Mouse (Mus musculus) G1E-ER4 (cell line): ENCODE measurements around the gene Dusp16. TPM values are rescaled to one million over a fixed set of nuclear protein-coding genes. Genes with fewer than 3 reads are reported as not detected.
A peak's percentile ranks its signal among the peaks of the same experiment; 100 is the strongest.

Experiments
- GATA1 ChIP-seq: IDR thresholded peaks from one replicate; pipeline ENCODE4 v1.8.0; 2012; ENCODE audit warnings: low read length, inconsistent platforms
- polyA plus RNA-seq: library from polyadenylated mRNA; stranded (reverse); fragments of >175 nt; gene quantifications from 2 replicates; pipeline ENCODE4 v1.2.3, GENCODE M21; 2012

Gene Dusp16
- polyA plus RNA-seq, 1 experiment: 3.1 TPM

GRCm38 (mm10) chr6:134723833-134724553 lies 68.4 kb downstream of the Dusp16 start:
- no peak for TF ChIP-seq GATA1

GRCm38 (mm10) chr6:134723326-134723725 lies 69.1 kb downstream of the Dusp16 start:
- TF ChIP-seq GATA1: no peak

DNA sequence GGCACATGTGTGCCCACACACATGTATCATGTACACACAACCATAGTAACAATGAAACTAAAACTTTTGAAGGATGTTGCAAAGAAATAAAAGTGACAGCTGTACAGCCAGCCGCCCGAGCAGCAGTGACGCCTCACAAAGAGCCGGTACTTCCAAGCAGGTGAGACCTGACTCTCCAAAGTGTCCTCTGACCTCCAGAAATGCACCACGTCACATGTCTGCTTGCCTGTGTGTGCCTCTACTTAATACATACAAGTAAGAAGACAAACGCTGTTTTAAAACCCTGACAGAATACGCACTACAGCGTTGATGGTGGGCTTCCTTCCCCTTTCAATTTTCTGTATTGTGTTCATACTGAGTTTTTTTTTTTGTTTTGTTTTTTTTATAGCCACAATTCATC lies 69.5 kb downstream of the Dusp16 start:
- TF ChIP-seq GATA1: no peak

DNA sequence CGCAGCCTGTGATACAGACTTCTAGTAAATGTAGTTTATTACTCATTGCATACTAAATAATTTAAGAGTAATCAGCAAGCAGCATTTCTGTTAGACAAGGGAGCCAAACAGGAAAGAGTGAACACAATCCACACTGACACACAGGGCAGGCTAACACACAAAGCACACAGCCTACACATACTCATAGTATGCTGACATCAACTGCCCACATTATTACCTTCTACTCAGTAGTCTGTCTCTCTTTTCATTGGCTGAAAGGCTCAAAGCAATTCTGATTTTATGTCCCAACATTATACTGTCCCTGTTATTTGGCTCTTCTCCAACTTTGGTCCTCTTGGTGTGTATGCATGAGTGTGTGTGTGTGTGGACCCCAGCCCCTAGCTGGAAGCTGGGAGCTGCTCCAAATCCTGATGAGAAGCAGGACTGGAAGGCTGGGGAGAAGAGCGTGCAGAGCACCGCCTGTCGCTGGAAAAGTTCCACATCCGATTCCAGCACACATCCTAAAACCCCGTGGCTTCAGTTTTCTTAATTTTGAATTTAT lies 70.6 kb downstream of the Dusp16 start:
- TF ChIP-seq GATA1: no peak

DNA sequence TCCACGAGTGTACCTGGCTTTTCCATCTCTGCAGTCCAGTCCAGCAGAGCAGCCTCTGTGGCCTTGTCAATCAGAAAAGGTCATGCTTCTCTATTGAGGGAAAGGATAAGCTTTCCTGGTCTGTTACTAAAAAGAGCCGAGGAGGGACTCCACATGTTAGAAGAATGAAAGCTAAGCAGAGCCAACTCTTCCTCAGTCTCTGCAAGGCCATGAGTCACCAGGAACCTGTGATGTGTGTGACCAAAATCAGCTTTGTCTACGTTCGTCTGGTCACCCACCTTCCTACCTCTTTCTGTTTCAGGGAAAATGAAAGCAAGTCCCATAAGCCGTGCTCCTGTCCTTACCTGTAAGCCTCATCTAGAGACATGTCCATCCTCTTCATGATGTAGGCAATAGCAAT lies 72.3 kb downstream of the Dusp16 start:
- no peak for TF ChIP-seq GATA1

DNA sequence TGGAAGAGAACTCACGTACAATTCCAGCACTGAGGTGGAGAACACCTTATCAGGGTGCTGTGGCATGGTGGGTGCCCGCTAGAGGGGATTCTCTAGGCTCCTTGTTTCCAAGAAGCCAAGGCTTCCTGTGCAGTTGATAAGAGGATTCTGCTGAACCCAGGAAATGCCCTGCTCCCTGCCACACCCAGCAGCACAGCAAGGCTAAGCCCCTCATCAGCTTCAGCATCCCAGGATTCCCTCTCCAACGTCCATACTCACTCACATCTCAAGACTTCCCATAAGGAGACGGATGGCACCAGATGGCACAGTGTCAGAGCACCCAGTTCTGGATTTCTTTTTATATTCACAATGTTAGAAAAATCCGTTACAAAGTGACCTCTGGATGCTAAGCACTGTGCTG lies 73.3 kb downstream of the Dusp16 start:
- TF ChIP-seq GATA1: no peak

GRCm38 (mm10) chr6:134718668-134719065 lies 73.8 kb downstream of the Dusp16 start:
- no peak for TF ChIP-seq GATA1

DNA sequence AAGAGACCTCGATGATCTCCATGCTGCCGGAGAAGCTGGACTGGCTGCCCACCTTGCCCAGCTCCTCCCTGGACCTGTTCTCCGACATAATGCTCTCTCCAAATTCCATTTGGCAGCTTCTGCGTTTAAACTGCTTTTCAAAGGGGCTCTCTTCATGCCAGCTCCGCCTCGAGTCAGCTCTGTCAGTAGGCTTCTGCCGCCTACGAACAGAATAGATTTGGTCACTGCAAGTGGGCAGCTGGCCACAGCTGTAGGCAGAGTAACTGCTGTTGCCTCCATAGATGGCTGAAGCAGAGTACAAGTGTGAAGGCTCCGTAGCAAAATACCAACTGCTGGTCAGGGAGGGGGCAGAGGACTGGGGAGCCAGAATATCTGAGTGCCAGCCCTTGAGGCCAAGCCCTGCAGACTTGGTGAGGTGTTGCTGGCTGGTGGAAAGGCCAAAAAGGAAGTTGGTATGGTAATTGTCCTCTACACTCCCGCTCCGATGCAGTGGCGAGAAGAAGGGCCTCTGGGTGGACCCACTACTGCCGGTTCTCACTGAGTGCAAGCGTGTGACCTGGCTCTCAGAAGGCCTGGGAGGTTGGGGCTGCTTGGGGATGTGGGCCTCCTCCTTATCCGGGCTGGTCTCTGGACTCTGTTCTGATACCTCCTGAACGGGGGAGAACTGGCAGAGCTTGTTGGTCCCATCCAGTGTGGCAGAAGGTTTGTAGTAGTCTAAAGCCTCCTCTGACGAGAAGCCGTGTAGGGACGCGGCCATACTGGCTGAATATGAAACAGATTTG lies 74.3 kb downstream of the Dusp16 start:
- no peak for TF ChIP-seq GATA1

DNA sequence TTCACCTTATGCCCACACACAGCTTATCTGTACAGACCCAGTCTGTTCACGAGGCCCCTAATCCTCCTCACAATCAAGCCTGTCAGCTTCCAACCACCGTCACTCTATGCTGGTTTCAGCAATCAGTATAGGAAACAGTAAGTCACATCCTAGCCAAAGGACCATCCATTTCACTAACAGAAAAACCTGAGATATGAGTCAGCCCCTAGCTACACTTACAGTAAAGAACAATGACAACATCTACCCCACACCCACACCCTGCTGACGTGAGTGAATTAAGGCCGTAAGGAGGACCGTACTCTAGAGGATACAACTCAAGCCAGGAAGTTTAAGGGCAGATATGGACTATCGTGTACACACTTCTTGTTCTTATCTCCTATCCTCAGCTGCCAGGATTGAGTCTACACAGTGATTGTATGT lies 76.2 kb downstream of the Dusp16 start:
- TF ChIP-seq GATA1: peak; percentile 82

GRCm38 (mm10) chr6:134713897-134714296 lies 78.5 kb downstream of the Dusp16 start:
- no peak for TF ChIP-seq GATA1

GRCm38 (mm10) chr6:134713321-134713720 lies 79.1 kb downstream of the Dusp16 start:
- no peak for TF ChIP-seq GATA1

DNA sequence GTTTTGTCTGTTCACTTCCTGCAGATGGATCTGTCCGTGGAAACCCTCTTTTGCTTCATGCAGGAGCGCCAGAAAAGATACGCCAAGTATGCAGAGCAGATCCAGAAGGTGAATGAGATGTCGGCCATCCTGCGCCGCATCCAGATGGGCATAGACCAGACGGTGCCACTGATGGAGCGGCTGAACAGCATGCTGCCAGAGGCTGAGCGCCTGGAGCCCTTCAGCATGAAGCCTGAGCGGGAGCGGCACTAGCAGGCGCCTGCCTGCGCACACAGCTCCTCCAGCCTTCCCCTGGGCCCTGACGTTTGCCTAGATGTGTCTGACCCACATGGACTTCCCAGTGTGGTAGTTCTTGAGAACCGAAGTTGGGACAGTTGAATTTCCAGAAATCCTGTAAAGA lies 82.4 kb downstream of the Dusp16 start:
- no peak for TF ChIP-seq GATA1

DNA sequence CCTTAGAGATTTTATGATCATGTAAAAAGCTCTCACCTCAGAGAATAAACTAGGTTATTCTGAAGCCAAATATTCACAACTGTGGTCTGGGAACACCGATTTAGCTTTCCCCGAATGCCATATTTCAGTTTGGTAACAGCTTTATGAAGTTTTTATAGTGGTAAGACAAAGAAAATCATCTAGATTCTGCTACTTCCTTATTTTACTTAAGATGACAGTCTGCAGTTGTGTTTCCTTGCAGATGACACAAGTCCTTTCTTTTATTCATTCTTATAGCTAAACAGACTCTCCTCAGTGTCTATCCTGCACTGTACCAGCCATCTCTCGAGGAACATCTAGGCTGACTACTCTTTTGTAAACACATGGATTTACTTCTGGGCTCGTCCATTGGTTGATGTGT lies 86.0 kb downstream of the Dusp16 start:
- no peak for TF ChIP-seq GATA1

DNA sequence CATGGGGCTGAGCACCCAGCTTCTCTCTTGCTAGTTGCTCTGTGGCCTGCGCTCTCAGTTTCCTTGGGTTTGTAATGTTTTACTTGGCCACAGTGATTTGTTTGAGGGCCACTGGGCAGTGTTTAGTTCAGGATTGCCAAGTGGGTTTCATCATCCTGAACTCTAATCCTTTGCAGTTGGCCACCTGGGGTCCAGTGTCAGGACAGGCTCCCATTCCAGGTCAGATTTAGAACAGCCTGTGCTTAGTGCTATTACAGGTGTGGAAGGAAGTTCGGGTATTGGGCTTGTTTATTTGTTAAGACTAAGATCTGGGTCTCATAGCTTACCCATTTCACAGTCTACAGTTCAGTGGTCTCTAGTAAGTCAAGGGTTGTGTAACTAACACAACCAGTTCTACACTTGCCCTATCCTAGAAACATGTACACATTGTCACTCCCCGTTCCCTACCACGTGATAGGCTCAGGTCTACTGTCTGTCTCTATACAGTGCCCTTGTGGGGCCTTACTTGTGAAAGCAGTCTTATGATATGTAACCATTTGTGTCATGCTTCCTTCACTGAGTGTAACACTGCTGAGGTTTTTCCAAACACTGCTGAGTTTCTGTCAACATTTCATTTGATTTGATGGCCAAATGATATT lies 89.3 kb downstream of the Dusp16 start:
- TF ChIP-seq GATA1: no peak

DNA sequence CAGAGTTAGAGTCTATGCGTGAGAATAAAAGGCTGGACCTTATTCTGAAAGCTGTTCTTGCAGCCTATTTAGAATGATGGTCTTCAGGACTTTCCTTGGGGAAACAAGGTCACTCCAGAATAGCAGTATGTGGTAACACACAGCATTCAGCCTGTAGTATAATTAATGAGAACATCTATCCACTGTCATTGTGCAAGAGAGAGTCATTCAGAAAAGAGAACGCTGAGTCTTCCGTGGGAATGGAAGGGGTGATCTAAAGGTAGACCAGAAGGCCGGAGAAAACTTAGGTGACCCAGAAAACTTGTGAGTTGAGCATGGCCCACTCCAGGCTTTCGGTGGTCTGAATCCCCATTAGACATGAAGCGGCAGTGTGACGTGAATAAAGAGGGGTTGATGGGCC lies 90.2 kb downstream of the Dusp16 start:
- TF ChIP-seq GATA1: no peak

GRCm38 (mm10) chr6:134701211-134701602 lies 91.2 kb downstream of the Dusp16 start:
- TF ChIP-seq GATA1: no peak
